Mouse (Mus musculus): ENCODE data around the gene Vps45.

DNA sequence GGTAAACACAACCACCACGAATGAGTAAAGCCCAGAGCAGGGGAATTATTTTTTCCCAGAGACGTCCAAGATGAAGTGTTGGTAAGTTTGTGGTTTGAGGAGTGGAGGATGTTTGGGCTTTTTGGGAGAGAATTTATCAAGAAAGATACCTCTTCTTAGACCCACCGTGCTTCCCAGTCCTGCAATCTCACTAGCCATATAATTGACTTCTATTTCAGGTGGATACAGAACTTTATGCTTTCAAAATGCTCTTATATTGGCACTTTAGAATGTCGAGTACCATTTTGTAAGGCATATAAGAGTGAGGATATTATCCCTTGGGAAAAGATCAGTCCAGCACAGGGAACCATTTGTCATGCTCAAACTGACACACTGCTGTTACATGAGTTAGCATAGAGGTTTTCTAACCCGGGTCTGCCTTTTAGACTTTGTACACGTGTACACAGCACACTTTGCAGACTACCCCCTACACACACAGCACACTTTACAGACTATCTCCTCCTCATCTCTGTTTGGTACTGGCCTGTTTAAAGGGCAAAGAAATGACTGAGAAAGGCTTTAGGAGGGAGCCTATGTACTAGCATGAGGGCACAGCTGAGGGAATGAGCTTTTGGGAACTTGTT, 61.7 kb downstream of the Vps45 start:
- TF ChIP-seq UBTF (IDR thresholded peaks at IDR 0.05; ENCODE audit: borderline replicate concordance, insufficient read depth, low read depth, low read length) (no peak), E2F4 (IDR thresholded peaks at IDR 0.05; ENCODE audit: borderline replicate concordance, low read depth, low read length) (no peak), CTCF (IDR thresholded peaks at IDR 0.05 in 2 of 3, conservative IDR thresholded peaks at IDR 0.05 in 1 of 3; ENCODE audit: control insufficient read depth in 1 of 3, insufficient read depth in 1 of 3, low read depth in 2 of 3, low read length in 3 of 3, poor library complexity in 1 of 3, severe bottlenecking in 1 of 3) (no peak), POLR2A (IDR thresholded peaks at IDR 0.05; ENCODE audit: control insufficient read depth in 1 of 2, insufficient read depth in 1 of 2, low read depth in 1 of 2, low read length in 2 of 2, poor library complexity in 1 of 2) (no peak), SMC3 (IDR thresholded peaks at IDR 0.05; ENCODE audit: low read depth, low read length) (no peak), MXI1 (IDR thresholded peaks at IDR 0.05; ENCODE audit: low read depth, low read length) (no peak; the same call in 1 of the 2 replicates), USF1 (IDR thresholded peaks at IDR 0.05; ENCODE audit: low read depth, low read length) (no peak), KAT2A (conservative IDR thresholded peaks at IDR 0.05; ENCODE audit: low read depth, low read length) (no peak), SIN3A (IDR thresholded peaks at IDR 0.05; ENCODE audit: low read length) (no peak), TAL1 (IDR thresholded peaks at IDR 0.05; ENCODE audit: low read length) (no peak)
